Mouse (Mus musculus): ENCODE results near the gene Pigk.

Gene Pigk

DNA sequence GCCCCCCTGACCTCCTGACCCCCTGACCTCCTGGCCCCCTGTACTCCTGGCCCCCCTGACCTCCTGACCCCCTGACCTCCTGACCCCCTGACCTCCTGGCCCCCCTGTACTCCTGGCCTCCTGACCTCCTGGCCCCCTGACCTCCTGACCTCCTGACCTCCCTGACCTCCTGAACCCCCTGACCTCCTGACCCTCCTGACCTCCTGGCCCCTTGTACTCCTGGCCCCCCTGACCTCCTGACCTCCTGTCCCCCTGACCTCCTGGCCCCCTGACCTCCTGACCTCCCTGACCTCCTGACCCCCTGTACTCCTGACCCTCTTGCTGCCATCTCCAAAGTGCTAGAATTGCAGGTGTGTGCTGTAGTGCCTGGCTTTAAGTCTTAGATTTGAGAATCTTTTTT is 19.6 kb downstream of the Pigk start:
- no peak for DNase-seq

DNA sequence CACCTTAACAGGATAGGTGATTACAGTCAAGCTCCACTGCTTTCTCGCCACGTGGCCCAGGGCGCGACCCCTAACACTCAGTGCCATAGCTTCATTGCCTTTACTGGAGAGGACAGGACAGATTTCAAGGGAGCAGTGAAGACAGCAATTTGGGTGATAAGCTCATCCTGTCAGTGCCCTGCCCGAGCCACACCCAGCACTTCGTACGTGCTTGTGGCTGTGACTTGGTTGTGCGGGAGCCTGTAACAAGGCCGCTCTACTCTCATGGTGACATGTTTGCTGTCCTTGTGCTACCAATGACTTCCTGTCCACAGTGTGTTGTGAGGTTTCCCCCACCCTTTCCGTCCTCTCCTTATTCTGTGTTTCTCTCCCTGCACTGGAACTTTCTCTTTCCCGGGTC is 20.2 kb downstream of the Pigk start:
- DNase-seq: no peak

DNA sequence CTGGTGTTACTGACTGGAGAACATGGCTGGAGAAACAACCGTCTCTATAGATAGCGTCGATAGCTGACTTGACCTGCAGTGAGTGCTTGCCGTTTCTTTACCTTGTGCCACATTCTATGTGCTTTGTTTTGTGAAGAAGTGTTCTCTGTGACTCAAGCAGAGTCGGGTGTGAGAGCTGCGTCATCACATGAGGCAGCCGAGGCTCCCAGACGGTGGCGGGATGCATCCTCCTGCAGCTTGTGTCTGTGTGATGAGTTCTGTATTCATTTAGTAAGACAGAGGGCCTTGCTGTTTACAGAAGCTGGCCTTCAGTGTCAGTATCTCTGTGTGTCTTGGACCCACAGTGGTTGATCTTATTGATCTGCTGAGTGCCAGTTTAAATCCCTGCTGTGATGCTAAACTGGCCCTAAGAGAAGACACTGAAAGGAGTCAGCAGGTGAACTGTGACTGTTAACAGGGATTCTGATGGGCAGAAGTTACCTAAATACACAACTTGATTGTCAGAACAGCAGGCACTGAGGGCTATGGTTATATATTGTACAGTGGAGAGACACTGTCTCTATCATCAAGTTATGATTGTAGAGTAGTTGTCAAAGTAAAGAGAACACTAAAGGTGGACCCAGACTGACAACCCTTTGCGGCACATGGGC is 21.8 kb downstream of the Pigk start:
- no peak for DNase-seq

DNA sequence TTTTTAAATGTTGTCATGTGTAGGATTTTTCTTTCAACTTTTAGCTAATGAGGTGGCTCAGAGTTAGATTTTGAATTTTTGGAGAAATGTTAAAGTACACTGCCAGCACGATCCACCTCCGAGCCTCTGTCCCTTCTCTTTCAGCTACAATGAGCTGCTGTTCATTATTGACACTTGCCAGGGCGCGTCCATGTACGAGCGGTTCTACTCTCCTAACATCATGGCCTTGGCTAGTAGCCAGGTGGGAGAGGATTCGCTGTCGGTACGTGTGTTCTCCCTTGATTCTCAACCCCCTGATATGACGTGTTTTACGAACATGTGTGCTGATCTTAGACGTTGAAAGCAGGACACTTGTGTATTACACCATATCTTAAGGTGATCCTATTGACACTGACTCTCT is 30.4 kb downstream of the Pigk start:
- no peak for DNase-seq

DNA sequence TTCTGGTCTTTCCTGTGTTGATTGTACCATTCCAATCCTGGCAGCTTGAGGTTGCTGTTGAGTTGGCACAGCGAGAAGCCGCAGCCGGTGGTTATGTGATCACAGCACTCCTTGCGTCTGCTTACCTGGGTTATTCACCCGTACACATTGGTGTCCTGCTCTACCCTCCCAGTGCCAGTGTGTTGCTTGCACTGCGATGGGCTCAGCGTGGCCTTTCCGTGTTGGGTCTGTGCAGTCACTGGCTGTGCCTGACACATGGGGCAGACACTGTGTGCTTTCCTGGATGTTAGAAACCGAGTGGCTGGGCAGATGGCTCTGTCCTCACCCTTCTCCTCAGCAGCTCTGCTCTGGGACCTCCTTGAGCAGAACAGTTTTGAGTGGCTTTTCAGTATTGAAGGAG is 31.7 kb downstream of the Pigk start:
- DNase-seq: no peak

DNA sequence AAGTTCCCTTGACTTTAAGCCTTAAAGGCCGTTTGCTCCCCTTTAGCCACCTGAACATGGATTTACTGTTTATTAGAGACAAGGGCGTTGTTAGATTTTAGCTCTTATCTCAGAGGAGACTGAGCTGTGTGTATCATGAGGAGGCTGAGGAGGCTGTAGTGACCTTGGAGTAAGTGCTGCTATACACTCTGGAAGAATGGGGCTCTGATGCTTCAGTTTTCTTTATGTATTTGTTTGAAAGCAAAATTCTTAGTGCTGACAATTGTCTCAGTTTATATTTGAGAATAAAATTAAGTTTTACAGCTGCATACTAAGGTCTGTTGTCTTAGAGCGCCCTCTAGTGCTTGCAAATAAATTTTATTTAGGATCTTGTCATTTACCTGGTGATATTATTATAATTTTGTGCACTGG is 35.6 kb downstream of the Pigk start:
- DNase-seq: peak; percentile 46

DNA sequence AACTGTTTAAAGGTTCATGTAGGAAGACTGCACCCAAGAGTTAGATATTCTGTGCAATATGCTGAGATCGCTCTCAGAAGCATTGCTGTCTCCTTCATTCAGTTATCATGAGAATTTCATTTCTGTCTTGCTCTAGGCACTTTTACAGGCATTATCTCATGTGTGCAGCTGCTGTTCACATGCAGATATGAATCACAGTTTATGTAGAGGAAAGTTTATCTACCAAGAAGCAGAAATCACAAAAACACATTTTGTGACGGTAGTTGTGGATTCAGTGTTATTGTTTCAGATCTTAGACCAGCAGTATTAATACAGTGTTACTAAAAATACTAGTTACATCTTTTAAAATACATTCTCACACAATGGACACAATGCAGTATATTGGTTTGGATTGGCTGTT is 36.0 kb downstream of the Pigk start:
- DNase-seq: no peak

DNA sequence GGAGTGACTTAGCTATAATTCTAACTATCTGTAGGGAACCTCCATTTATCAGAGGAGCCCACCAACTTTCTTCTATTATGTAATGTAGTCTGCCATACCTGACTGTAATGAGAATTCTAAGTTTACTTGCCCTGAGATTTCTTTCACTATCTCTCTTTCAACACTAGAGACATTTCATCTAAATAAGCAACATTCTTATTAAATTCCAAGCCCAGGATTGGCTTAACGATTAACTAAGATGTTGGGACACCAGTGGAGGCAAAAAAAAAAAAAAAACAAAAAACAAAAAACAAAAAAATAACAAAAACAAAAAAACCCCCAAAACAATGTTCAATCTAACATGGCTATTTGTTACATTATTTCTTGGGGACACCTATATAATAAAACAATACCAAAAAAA is 39.0 kb downstream of the Pigk start:
- no peak for DNase-seq

DNA sequence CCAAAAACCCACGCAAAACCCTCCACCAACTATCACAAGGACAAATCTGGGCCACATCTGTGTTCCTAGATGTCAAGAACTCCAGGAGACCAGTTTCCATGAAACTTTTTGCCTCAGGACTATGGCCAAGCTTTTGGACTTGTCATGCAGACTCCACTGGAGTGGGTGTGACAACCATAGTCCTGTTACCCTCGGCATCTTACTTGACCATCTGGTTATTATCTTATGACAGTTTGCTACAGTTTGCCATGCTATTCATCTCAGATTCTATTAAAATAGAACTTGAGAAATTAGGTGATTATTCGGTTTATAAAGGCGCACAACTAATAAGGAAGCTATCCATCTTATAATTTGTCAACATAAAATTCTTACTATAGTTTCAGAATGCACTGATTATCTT is 39.4 kb downstream of the Pigk start:
- DNase-seq: no peak

DNA sequence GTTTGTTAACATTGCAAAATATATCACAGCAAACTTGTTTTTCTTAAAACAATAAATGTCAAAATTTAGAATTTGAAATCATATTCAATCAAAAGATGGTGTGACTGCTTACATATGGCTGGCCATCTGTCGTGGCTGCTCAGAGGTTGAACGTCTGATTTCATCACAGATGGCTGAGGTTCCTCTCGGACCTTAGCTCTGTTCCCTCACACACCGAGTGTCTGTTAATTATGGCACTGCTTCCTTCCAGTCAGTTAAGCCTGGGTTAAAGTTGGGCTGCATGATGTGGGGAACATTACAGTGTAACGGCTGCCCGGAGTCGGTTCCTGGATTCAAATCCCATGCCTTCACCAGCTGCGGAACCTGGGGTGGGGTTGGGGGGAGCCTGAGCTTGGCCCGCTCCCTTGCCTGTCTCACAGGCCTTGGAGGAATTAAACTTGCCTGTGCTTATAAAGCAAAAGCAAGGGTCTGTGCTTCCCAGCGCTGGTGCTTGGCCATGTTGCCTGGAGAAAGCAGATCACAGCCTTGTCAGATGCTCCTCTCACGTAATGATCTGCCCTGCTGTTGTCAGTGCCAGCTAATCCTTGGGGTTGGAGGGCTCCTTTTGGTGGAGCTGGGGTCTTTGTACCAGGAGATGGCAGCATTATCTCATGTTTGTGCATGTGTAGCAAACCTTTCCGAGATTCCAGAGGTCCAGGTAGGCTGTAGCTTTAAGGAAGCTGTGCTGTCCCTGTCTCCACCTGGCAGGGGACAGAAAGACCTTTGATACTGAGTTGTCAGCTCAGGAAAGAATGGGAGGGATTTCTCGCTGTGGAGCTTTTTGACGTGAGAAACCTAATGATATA is 40.2 kb downstream of the Pigk start:
- DNase-seq: no peak

DNA sequence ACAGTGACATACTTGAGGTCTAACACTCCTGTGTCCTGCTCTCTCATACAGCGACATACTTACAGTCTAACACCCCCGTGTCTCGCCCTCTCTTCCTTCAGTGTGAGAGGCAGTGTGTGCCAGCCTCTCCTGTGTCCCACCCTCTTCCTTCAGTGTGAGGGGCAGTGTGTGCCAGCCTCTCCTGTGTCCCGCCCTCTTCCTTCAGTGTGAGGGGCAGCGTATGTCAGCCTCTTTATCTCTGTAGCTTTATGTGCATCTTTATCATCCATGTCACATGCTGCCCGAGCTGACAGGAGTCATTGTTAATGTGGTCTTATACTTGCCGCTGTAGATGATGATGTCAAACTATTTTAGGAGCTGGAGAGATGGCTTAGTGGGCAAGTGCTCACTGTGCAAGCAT is 41.6 kb downstream of the Pigk start:
- DNase-seq: peak; percentile 22

DNA sequence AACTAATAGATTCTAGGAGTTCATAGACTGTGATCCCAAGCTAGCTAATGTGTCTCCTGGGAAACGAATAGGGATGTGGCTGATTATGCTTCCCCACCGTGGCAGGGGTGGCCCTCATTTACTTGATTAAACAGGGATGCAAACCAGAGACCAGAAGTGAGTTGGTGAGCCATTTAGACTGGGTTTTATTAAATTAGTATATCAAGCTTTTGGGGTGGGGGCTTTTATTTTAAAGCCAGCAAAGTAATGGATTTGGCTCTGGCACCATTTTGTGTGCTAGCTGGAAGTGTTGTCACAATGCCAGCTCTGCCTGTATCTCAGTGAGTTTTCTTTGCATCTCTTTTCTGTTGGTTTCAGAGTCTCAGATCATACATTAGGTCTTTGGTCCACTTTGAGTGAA is 43.0 kb downstream of the Pigk start:
- no peak for DNase-seq

DNA sequence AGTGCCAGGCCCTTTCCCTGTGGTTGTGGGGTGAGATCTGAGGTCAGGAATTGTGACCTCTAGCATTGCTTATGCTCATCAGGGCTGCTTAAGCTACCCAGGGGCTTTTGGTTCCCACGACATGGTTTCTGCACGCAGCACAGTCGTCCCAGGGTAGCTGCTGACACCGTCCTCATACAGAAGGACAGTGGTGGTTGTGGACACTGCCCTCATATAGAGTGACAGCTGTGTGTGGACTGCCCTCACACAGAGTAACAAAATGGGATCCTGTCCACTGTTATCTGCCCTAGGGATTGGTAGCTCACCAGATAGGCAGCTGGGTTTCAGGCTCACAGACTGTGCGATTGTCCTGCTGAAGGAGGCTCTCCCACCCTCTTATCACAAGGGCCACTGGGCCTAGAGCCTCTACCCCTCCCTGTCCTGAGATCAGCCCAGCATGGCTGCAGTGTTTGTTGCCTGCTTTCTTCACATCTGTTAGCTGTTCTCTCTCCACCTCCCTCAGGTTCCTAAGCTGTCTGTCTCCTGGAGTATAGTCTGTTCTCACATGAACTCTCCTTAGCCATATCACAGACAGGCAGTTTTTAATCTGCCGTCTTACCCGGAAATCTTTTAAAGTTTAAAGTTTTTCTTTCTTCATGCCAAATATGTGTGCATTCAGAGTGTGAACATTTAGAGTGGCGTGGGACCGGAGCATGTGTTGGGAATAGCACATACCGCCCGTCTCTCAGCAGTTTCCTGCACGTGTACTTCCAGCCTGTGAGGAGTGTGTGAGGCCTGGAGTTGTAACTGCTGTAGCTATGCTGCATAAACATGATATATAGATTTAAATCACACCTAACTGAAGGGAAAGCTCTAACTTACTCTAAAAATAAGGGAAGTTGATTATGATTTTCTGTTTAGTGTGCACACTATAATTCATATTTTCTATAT is 43.8 kb downstream of the Pigk start:
- DNase-seq: no peak

DNA sequence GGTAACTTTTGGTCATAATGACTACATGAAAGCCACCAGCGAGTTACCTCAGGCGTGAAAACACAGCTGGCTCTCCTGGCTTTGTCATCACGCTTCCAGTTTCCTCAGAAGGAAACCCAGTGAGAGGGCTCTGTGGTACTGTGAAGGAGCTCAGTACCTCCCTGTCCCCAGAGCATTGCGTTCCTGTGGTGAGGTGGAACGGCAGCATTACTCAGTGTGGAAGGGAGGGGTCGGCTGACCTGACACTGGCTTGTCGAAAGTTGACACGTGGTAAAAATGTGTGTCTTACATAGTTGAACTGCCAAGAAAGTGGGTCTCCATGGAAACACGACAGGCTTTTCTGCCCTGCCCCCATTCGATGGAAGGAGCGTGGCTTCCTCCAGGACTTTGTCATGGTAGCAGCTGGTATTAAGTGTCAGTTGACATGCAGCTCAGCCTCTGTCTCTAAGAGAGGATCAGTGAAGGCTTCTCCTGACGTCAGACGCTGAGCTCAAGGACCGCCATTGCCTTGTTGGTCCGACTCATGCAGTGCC is 44.7 kb downstream of the Pigk start:
- no peak for DNase-seq

DNA sequence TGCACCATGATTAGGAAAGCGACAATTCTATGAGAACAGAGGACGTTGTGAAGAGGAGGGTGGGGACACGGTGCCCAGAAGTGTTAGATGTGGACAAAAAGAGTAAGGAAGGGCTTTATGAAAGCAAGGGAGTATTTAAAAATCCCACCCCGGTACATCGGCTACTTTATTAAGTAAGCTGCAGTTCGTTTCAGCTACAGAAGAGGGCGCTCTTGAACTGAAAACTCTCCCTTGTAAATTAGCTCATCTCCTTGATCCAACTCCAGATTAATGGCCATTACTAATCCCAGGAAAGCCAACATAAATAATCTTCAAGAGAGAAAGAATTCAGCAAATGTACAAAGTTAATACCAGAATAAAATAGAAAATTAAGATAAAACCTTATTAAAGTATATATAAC is 47.2 kb downstream of the Pigk start:
- DNase-seq: peak; percentile 55

DNA sequence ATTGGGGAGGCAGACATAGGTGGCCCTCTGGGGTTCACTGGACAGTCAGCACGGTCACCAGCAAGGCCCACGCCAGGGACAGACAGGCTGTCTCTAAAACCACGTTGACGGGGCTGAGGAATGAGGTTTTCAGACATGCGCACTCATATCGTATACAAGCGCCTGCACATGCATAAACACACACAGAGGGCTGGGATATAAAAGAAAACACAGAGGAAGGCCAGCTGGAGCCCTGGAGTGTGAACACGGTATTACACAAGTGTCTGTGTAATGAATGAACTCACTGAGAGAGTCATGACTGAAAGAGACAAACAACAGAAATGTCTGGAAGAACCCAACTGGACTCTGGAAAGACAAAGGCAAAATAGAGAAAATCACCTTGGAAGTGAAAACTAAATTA is 47.8 kb downstream of the Pigk start:
- DNase-seq: peak; percentile 35

DNA sequence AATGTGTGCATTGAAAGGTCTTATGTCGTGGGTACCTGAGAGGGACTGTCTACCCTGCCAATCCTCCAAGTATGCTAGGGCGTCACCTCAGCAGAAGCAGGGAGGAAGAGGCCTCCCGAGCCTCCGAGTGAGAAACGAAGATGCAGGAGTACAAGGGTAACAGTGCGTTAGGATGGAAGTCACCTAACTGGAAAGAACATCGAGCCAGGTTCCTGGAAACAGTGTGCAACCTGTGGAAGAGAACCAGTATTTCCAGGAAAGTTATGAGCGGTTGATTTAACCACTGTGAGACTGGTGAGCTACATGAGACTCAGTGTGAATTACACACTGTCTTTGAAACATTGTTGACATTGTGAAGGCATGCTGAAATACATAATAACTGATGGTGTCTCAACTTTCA is 48.4 kb downstream of the Pigk start:
- DNase-seq: no peak

DNA sequence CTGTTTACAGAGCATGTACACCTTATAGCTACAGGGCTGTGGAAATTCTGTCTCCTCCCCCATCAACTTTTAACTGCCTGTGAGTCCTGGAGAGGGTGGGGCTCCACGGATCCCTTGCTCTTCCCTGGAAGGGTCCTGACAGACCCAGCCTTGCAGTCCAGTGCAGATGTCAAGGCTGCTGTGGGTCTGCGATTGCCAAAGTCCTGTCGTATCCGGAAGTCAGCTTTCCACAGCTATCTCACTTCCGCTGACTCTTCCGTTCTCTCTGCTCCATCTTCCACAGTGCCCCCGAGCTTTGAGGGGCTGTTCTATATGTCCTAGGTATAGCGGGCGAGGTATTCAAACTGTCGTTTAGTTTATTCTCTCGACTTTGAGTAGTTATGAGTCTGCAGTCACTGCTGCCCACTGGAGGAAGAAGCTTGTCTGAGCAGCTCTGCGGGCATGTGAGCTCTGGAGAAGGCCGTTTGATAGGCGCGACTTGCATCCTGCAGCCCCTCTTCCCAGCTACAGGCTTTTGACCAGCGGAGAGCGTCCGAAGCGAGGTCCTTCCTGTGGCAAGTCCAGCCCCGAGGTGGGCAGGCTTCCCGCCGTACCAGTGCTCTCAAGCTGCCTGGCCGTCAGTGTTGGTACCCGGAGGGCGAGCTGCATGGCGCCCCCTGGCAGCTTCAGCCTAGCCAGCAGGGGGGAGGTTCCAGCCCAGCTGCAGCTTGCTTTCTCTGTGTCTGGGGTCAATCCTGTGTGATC is 49.4 kb downstream of the Pigk start:
- peak; percentile 67 for DNase-seq

DNA sequence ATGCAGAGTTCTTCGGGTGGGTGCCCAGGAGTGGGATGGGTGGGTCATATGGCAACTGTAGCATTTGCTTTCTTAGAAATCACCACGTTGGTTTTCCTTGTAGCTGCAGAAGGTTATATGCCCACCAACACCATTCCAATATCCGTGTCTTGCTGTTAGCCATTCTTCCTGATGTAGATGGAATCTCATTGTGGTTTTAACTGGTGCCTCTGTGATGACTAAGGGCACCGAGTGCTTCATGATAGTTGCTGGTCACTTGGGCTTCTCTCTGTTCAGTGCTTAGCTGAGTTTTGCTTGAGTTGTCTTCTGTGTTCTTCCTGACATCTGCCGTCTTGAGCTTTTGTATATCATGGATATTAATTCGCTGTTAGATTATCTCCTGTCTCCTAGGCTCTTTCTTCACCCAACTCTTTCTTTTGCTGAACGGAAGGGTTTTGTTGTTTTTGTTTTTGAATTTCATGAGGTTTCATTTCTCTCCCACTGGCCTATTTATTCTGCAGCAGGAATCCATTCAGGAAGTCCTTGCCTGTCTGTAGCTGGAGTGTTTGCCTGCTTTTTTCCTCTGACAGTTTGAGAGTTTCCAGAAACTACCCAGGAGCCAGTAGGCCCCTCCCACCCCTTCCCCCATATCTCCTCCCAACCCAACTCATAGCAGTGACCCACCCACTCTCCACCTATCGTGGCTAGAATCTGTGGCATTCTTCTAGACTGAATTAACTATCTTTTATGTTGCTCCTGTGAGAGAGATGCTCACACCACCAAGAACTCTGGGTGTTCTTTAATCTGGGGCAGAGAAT is 50.8 kb downstream of the Pigk start:
- no peak for DNase-seq

DNA sequence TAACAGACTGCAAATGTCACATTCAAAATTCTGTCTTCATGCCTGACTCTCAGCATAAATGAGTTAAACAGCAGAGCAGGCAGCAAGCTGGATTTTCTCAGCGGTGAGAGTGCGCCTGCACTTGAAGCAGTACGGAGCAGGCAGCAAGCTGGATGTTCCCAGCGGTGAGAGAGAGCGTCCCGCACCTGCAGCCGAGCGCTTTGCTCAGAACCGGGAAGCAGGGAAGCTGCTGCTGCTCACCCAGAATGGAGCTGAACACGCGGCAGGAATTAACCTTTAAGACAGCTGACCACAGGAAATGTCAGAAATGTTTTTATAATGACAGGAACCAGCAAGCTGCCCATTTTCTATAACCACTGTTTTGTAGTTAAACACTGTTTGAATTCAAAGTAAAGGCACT is 53.6 kb downstream of the Pigk start:
- no peak for DNase-seq

DNA sequence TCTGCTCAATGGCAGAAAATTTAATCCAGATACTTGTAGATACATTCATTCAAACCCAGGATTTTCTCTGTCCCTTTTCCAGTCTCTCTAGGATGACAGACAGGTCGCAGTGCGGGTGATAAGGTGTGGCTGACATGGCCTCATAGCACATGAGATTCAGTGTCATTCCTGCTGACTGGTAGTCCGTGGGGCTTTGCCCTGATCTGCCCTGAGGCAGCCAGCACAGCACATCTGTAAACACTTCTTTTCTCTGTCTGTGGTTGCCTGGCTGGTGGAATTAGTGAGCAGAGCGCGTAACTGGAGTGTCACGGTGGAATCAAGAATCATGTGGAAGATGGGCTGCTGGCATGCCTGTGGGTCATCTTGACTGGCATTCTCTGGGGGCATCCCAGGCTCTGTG is 56.2 kb downstream of the Pigk start:
- no peak for DNase-seq

DNA sequence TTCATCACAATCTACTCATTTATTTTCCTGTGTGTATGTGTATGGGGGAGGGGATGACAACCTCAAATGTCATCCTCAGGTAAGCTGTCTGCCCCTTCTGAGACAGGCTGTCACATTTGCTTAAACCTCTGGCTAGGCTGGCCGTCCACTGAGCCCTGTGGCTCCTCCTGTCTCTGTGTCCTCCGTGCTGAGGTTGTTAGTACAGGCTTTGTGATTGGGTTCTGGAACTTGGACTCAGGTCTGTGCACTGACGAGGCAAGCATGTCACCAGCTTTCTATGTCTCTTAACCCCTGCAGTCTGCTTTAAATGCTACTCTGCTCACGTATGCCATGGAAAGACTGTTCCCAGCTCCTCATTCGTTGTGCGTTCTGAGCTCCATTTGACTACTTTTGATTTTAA is 62.5 kb downstream of the Pigk start:
- no peak for DNase-seq
